In genomic region chr15:8108966-8109743, GRCm38 (mm10) we compare ENCODE assay signal across 7 mouse cellular contexts. TPM values are rescaled to one million over a fixed set of nuclear protein-coding genes. Genes with fewer than 3 reads are reported as not detected.
DNase-seq lines count a peak whose midpoint lies in the region; ATAC-seq lines count a peak whose summit lies in the region.

Gene Nup155, plus strand, starts transcription at chr15:8109273.

- peaks cover 7% of the 10 kb centered on the region for H3K36me3 ChIP-seq in embryonic facial prominence, embryonic 11.5 days (replicated peaks; ENCODE audit: control insufficient read depth, insufficient read depth, low read depth, low read length)
- H3K36me3 ChIP-seq in limb, embryonic 10.5 days = peaks cover 34% of the 10 kb centered on the region
- H3K36me3 ChIP-seq in midbrain, embryonic 13.5 days = peaks cover 22% of the 10 kb centered on the region

- H3K9me3 ChIP-seq in embryonic facial prominence, embryonic 11.5 days (replicated peaks; ENCODE audit: control insufficient read depth, low read length) = no peaks in the 10 kb centered on the region
- no peaks in the 10 kb centered on the region for H3K9me3 ChIP-seq in limb, embryonic 10.5 days (replicated peaks)
- H3K9me3 ChIP-seq in midbrain, embryonic 13.5 days = no peaks in the 10 kb centered on the region

- H3K4me2 ChIP-seq in embryonic facial prominence, embryonic 11.5 days (ENCODE audit: low read depth, low read length) = peak within 1 kb of the TSS; percentile 61
- peak within 1 kb of the TSS; percentile 71 for H3K4me2 ChIP-seq in midbrain, embryonic 13.5 days (replicated peaks)

- H3K9ac ChIP-seq in embryonic facial prominence, embryonic 11.5 days (replicated peaks; ENCODE audit: low read length) = peak within 1 kb of the TSS; percentile 83
- H3K9ac ChIP-seq in midbrain, embryonic 13.5 days (replicated peaks) = peak within 1 kb of the TSS; percentile 79

- H3K4me1 ChIP-seq in embryonic facial prominence, embryonic 11.5 days (ENCODE audit: control insufficient read depth, insufficient read depth, low read length) = no peaks in the 10 kb centered on the region
- H3K4me1 ChIP-seq in limb, embryonic 10.5 days = peaks cover 14% of the 10 kb centered on the region
- H3K4me1 ChIP-seq in midbrain, embryonic 13.5 days (replicated peaks) = peaks cover 23% of the 10 kb centered on the region

- under 1% methylated on average over 53 of the region's 54 CpGs for WGBS in embryonic facial prominence, embryonic 11.5 days
- WGBS in limb, embryonic 10.5 days = under 1% methylated on average over 53 of the region's 54 CpGs
- under 1% methylated on average over 53 of the region's 54 CpGs for WGBS in midbrain, embryonic 13.5 days

- peak; percentile 95 for ATAC-seq in embryonic facial prominence, embryonic 11.5 days (replicated peaks; ENCODE audit: insufficient number of reproducible peaks, low FRiP score, low TSS enrichment, low read depth)
- ATAC-seq in granulocyte monocyte progenitor cell, adult 5-6 weeks (replicated peaks; ENCODE audit: poor library complexity, severe bottlenecking) = peak; percentile 98
- peak; percentile 98 for ATAC-seq in midbrain, embryonic 13.5 days

- H3K27me3 ChIP-seq in embryonic facial prominence, embryonic 11.5 days (ENCODE audit: control insufficient read depth, insufficient read depth, low read length) = no peaks in the 10 kb centered on the region
- no peaks in the 10 kb centered on the region for H3K27me3 ChIP-seq in limb, embryonic 10.5 days (ENCODE audit: low read depth, poor library complexity, severe bottlenecking)
- H3K27me3 ChIP-seq in midbrain, embryonic 13.5 days = no peaks in the 10 kb centered on the region

- peak within 1 kb of the TSS; percentile 73 for H3K4me3 ChIP-seq in embryonic facial prominence, embryonic 11.5 days (ENCODE audit: low read depth, low read length)
- peak within 1 kb of the TSS; percentile 79 for H3K4me3 ChIP-seq in limb, embryonic 10.5 days
- H3K4me3 ChIP-seq in midbrain, embryonic 13.5 days (replicated peaks) = peak within 1 kb of the TSS; percentile 64

- peak; percentile 96 for DNase-seq in adrenal gland, postnatal 14 days
- peak; percentile 97 for DNase-seq in embryonic facial prominence, embryonic 11.5 days (ENCODE audit: low spot score)
- peak; percentile 87 for DNase-seq in kidney, adult 11 months
- DNase-seq in limb, embryonic 10.5 days (ENCODE audit: low spot score) = peak; percentile 95
- peak; percentile 79 for DNase-seq in spleen, adult 12 weeks (ENCODE audit: low spot score)

- peak within 1 kb of the TSS; percentile 54; the same call in 1 of the 2 replicates for H3K27ac ChIP-seq in embryonic facial prominence, embryonic 11.5 days (replicated peaks; ENCODE audit: low read depth, low read length)
- H3K27ac ChIP-seq in limb, embryonic 10.5 days = peak within 1 kb of the TSS; percentile 89
- H3K27ac ChIP-seq in midbrain, embryonic 13.5 days = peak within 1 kb of the TSS; percentile 83

RNA-seq across cellular contexts. Expression of gene Nup155, which starts in this region (rescaled TPM):
- total RNA-seq in adrenal gland, postnatal 14 days (2021) = 23.1 and 24.2 TPM in 2 replicates
- 31.7 and 34.1 TPM in 2 replicates for polyA plus RNA-seq in embryonic facial prominence, embryonic 11.5 days (2014; fragmentation: Nextera tagmentation; extraction: Ambion mirVana)
- total RNA-seq in granulocyte monocyte progenitor cell, adult 5-6 weeks (2014; fragmentation: Nextera tagmentation) = 49.4 and 64.5 TPM in 2 replicates
- 53.8 and 58.3 TPM in 2 replicates for total RNA-seq in granulocyte monocyte progenitor cell, adult 5-6 weeks (2017)
- 28.4 and 31.0 TPM in 2 replicates for polyA plus RNA-seq in limb, embryonic 10.5 days (2016; fragmentation: Nextera tagmentation; extraction: Ambion mirVana)
- polyA plus RNA-seq in midbrain, embryonic 13.5 days (2015; fragmentation: Nextera tagmentation; extraction: Ambion mirVana) = 13.5 and 14.5 TPM in 2 replicates

Comparison
In these comparisons a context has a peak if more than half of its experiments do, and no peak if none do; other contexts are left out.
1. Peak in every context shown above with its lines: DNase-seq, ATAC-seq, H3K4me3 ChIP-seq and H3K27ac ChIP-seq.